Mouse (Mus musculus) forebrain, postnatal 0 days (tissue): ENCODE results near the gene Pcsk6. TPM values are rescaled to one million over a fixed set of nuclear protein-coding genes. Genes with fewer than 3 reads are reported as not detected.

ENCODE experiments used
- ATAC-seq: fragments of 200-750 bp; cut with Nextera tagmentation; 2 replicates; pipeline ENCODE4 v1.8.0; 2017; ENCODE audit warnings: mild to moderate bottlenecking, moderate library complexity
- DNase-seq: peaks from one replicate; pipeline ENCODE4 v3.0.0-alpha.2; 2015
- H3K27ac ChIP-seq: fragments of 300-500 bp; sonication (generic); 2 replicates; pipeline ENCODE4 v1.5.1; 2014; ENCODE audit warnings: low read depth, mild to moderate bottlenecking, antibody characterized with exemption, low read length, moderate library complexity, mixed read lengths
- H3K27me3 ChIP-seq: fragments of 300-500 bp; sonication (generic); 2 replicates; pipeline ENCODE4 v1.6.1; 2014; ENCODE audit warnings: mild to moderate bottlenecking, low read length, mixed read lengths; ENCODE audit not compliant: insufficient read depth
- H3K36me3 ChIP-seq: fragments of 300-500 bp; sonication (generic); 2 replicates; pipeline ENCODE4 v1.6.1; 2014; ENCODE audit warnings: mild to moderate bottlenecking, moderate library complexity; ENCODE audit not compliant: insufficient read depth
- H3K4me1 ChIP-seq: fragments of 300-500 bp; sonication (generic); 2 replicates; pipeline ENCODE4 v1.6.1; 2014; ENCODE audit warnings: antibody characterized with exemption; ENCODE audit not compliant: insufficient read depth
- H3K4me2 ChIP-seq: fragments of 300-500 bp; sonication (generic); 2 replicates; pipeline ENCODE4 v1.6.1; 2014; ENCODE audit warnings: low read depth, mild to moderate bottlenecking, moderate library complexity
- H3K4me3 ChIP-seq: fragments of 300-500 bp; sonication (generic); 2 replicates; pipeline ENCODE4 v1.5.1; 2014; ENCODE audit warnings: low read depth, low read length, mixed read lengths
- H3K9ac ChIP-seq: fragments of 300-500 bp; sonication (generic); 2 replicates; pipeline ENCODE4 v1.6.1; 2014; ENCODE audit warnings: mild to moderate bottlenecking
- H3K9me3 ChIP-seq: fragments of 300-500 bp; sonication (generic); 2 replicates; pipeline ENCODE4 v1.6.1; 2016; ENCODE audit warnings: low read length
- CTCF ChIP-seq: sonication (generic); IDR thresholded peaks from 2 replicates; pipeline ENCODE4 v1.5.1; 2016; ENCODE audit warnings: antibody characterized with exemption, control low read depth, low read depth
- WGBS: fragments of 180-500 bp; shearing (Covaris S2); extraction: QIAGEN DNeasy Blood & Tissue Kit; methylation state at CpG from one replicate; pipeline ENCODE4 v1.1.7; 2014; 5-methylcytosine and 5-hydroxymethylcytosine counted together
- polyA plus RNA-seq: library from polyadenylated mRNA; unstranded; fragments of >200 nt; fragmentation: Nextera tagmentation; extraction: Ambion mirVana; gene quantifications from 2 replicates; pipeline ENCODE4 v1.2.1, GENCODE M21; 2015
- total RNA-seq: library from RNA; depleted of rRNA; stranded (reverse); fragments of >200 nt; gene quantifications from 2 replicates; pipeline ENCODE4 v1.2.3, GENCODE M21; 2014

Pcsk6 gene
- total and polyA plus RNA-seq, 2 experiments from 2014 or later = 2.4 to 10.2 TPM

DNA sequence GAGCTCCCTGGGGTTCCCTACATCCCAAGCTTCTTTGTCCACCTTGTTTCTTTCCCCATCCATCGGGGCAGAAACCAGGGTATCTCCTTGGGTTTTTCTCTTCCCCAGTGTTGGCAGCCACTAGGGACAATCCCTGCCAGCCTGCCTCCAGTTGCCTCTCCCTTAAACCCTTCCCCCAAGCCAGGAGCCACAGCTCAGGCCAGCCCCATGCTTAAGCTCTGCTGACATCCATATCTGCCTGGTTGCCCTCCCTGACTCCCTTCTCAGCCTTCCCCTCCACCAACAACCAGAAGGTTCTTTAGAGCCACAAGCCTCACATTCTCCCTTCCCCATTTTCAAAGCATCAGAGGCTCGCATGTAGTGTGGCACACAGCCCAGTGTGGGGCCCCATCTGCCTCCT lies 10.3 kb downstream of the Pcsk6 start:
- DNase-seq (no peak), ATAC-seq (no peak)
- Histone ChIP-seq H3K27me3 (no peaks in the 10 kb centered on the region), H3K36me3 (no peaks in the 10 kb centered on the region), H3K27ac (no peak overlapping the region), H3K9ac (no peak overlapping the region), H3K9me3 (no peaks in the 10 kb centered on the region), H3K4me1 (peaks cover 7% of the 10 kb centered on the region; the same call in 1 of the 2 replicates), H3K4me2 (no peak overlapping the region), H3K4me3 (no peak overlapping the region)
- WGBS = 42% methylated on average over 2 of the region's 2 CpGs
- TF ChIP-seq CTCF = no peak

DNA sequence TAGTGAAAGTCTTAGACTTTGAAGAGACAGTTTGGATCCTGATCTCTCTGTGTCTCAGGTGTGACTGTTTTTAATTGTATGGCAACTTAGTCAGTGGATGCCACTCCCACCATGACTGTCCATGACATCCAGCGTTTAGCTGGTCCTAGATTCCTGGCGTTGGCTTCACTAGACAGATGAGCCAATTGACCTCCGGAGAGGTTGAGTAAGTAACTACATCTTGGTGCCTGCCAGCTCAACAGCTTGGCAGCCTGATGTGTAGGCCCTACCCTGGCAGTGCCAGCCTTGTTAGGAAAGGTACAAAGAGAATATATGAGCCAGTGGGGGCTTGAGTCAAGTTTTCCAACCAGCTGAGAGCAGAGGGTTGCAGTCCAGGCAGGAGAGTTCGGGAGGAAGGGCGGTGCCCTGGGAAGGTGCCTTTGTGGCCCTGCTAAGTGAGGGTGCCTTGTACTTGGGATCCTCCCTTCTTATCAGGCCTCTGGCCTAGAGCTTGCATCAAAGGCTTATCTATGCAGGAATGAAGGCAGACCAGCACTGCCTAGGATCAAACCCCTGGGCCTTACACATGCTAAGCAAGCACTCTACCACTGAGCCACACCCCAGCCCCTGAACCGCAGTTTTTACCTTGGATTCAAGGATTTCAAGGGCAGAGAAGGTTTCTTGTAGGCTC lies 11.8 kb downstream of the Pcsk6 start:
- ATAC-seq (no peak), DNase-seq (no peak)
- H3K27me3 ChIP-seq = no peaks in the 10 kb centered on the region
- H3K27ac ChIP-seq = no peak overlapping the region
- 91% methylated on average over 6 of the region's 6 CpGs for WGBS
- H3K36me3 ChIP-seq = no peaks in the 10 kb centered on the region
- TF ChIP-seq CTCF = no peak
- no peak overlapping the region for H3K4me2 ChIP-seq
- no peak overlapping the region for H3K4me3 ChIP-seq
- no peak overlapping the region for H3K9ac ChIP-seq
- H3K9me3 ChIP-seq = no peaks in the 10 kb centered on the region
- H3K4me1 ChIP-seq = peaks cover 7% of the 10 kb centered on the region; the same call in 1 of the 2 replicates

DNA sequence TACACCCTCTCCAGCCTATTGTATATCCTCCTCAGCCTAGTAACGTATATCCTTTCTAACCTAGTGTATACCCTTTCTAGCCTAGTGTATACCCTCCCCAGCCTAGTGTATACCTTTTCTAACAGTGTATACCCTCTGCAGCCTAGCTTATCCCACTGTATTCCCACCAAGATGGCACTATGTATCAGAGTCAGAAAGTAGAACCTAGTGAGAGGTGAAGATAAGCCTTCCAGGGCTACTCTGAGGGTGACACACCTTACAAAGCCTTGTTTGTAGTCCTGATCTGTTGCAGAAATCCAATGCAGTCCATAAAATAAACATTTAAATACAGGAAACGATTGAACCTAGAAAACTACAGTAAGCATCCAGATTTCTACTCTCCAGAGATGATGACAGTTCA lies 12.4 kb downstream of the Pcsk6 start:
- no peaks in the 10 kb centered on the region for H3K27me3 ChIP-seq
- TF ChIP-seq CTCF = no peak
- H3K4me1 ChIP-seq = peaks cover 7% of the 10 kb centered on the region; the same call in 1 of the 2 replicates
- WGBS = 86% methylated on average over 2 of the region's 2 CpGs
- DNase-seq (no peak), ATAC-seq (no peak)
- no peak overlapping the region for H3K27ac ChIP-seq
- H3K4me3 ChIP-seq = no peak overlapping the region
- H3K9ac ChIP-seq = no peak overlapping the region
- no peak overlapping the region for H3K4me2 ChIP-seq
- no peaks in the 10 kb centered on the region for H3K9me3 ChIP-seq
- H3K36me3 ChIP-seq = no peaks in the 10 kb centered on the region

DNA sequence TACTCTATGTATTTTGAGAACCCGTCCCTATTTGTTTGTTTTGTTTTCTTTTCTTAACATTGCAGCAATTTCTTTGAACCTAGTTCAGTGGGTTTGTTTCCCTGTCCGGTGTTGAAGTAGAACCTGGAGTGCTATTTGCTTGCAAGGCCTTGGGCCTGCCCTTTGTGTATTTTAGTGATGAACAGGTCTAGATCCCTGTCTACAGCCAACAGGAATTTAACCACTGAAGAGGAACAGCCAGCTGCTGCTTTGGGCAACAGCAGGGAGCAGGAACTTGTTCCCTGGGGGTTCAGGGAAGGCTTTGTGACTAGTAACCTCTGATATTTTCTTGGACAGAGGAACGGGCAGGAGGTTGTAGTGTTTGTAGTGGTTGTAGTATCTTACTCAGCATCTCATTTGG lies 15.1 kb downstream of the Pcsk6 start:
- 81% methylated on average over 3 of the region's 3 CpGs for WGBS
- ATAC-seq (no peak), DNase-seq (no peak)
- H3K4me3 ChIP-seq = no peak overlapping the region
- no peak overlapping the region for H3K9ac ChIP-seq
- no peaks in the 10 kb centered on the region for H3K36me3 ChIP-seq
- TF ChIP-seq CTCF = no peak
- H3K9me3 ChIP-seq = no peaks in the 10 kb centered on the region
- H3K4me2 ChIP-seq = no peak overlapping the region
- H3K27ac ChIP-seq = no peak overlapping the region
- peaks cover 4% of the 10 kb centered on the region; the same call in 1 of the 2 replicates for H3K4me1 ChIP-seq
- no peaks in the 10 kb centered on the region for H3K27me3 ChIP-seq

DNA sequence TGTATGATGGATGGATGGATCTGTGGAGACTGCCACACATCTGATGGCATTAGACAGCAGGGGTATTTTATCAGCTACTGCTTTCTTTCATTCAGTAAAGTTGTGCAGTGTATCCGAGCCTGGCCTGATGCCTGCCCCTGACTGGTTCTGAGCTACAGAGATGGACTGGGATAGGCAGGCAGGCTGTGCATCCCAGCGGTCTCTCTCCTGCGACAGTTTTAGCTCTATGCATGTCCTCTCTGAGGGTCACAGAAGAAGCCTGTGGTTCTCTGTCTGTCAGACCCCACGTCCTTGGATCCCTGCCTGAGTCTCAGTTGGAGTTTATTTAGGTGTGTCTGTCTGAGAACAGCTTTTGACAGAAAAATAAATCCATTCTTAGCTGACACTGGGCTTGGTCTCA lies 16.7 kb downstream of the Pcsk6 start:
- Histone ChIP-seq H3K4me1 (no peaks in the 10 kb centered on the region), H3K27me3 (no peaks in the 10 kb centered on the region), H3K4me3 (no peak overlapping the region), H3K4me2 (no peak overlapping the region), H3K36me3 (no peaks in the 10 kb centered on the region), H3K9me3 (no peaks in the 10 kb centered on the region), H3K27ac (no peak overlapping the region), H3K9ac (no peak overlapping the region)
- ATAC-seq (no peak), DNase-seq (no peak)
- no peak for TF ChIP-seq CTCF
- WGBS = 37% methylated on average over 4 of the region's 4 CpGs

DNA sequence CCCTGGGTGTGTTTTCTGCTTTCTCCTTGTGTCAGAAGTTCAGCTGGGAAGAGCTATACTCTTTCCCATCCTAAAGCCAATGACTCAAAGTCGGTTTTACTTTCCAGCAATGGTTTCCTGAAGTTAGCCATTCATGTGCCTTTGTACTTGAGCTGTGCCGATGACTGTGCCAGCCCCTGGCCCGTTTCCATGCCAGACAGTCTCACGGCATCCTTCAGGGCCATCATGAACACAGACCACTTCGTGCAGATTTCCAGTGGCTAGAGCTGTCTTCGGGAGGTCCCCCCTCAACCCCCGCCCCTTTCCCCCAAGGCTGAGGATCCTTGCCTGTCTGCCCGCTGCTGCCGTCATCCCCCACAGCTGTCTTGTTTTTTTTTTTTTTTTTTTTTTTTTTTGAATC lies 17.8 kb downstream of the Pcsk6 start:
- H3K9ac ChIP-seq = no peak overlapping the region
- no peak for DNase-seq

DNA sequence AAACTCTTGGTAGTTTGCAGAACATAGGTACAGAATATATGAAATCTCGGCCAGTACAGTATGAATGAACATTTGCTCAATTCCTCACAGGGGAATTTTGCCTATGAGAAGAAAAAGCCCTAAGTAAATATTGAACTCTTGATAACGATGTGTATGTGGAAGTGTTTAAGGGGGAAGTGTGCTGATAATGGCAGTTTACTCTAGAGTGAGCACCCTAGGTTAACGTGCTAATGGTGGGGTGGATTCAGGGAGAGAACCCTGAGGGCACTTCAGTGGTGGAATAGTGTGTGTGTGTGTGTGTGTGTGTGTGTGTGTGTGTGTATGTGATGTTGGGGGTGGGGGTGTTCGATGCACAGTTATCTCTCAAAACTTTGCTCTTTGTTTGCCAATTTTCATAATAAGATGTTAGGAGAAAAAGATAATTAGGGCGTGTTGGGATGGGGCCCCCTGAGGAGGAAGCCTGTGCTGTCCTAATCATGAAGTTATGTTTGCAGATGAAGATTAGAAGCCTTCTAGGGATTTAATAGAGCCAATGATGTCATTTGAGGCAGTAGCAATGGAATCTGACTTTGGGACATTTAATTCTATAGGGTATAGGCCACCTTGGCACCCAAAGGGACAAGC lies 19.2 kb downstream of the Pcsk6 start:
- H3K4me3 ChIP-seq = no peak overlapping the region
- no peaks in the 10 kb centered on the region for H3K9me3 ChIP-seq
- WGBS = 69% methylated on average over 5 of the region's 5 CpGs
- no peaks in the 10 kb centered on the region for H3K36me3 ChIP-seq
- H3K4me1 ChIP-seq = no peaks in the 10 kb centered on the region
- no peak for DNase-seq
- TF ChIP-seq CTCF = no peak
- H3K27ac ChIP-seq = no peak overlapping the region
- H3K9ac ChIP-seq = no peak overlapping the region
- ATAC-seq = no peak
- no peaks in the 10 kb centered on the region for H3K27me3 ChIP-seq
- H3K4me2 ChIP-seq = peak overlapping the region; percentile 37; the same call in 1 of the 2 replicates

More for the DNA sequence above, 17.8 kb downstream of the Pcsk6 start:
- Histone ChIP-seq H3K9me3 (no peaks in the 10 kb centered on the region), H3K36me3 (no peaks in the 10 kb centered on the region), H3K27me3 (no peaks in the 10 kb centered on the region), H3K4me1 (no peaks in the 10 kb centered on the region), H3K4me3 (no peak overlapping the region), H3K27ac (no peak overlapping the region), H3K4me2 (no peak overlapping the region)
- no peak for TF ChIP-seq CTCF
- WGBS = 55% methylated on average over 9 of the region's 9 CpGs
- ATAC-seq = no peak; the same call in 1 of the 2 replicates
